Mouse (Mus musculus) thymus, postnatal 25 days (tissue): ENCODE measurements around the gene Btn2a2.

Experiments used
- DNase-seq: peaks from one replicate; pipeline ENCODE4 v3.0.0; 2022

Btn2a2 gene

GRCm38 (mm10) chr13:23488400-23489322, at the start of gene Btn2a2:
Gene Btn2a2, minus strand, starts transcription at chr13:23488857.
- DNase-seq = peak; percentile 43

GRCm38 (mm10) chr13:23538249-23538648, 49.6 kb upstream of the Btn2a2 start:
- no peak for DNase-seq

GRCm38 (mm10) chr13:23537006-23537710, 48.5 kb upstream of the Btn2a2 start:
- DNase-seq = no peak

GRCm38 (mm10) chr13:23536076-23536822, 47.6 kb upstream of the Btn2a2 start:
- DNase-seq = no peak

GRCm38 (mm10) chr13:23535137-23536075, 46.7 kb upstream of the Btn2a2 start, which contains the start of gene Hist1h3g:
Gene Hist1h3g, plus strand, starts transcription at chr13:23535422.
- peak; percentile 89 for DNase-seq

- DNase-seq = peak; percentile 39
Measured at GRCm38 (mm10) chr13:23534368-23535131, 45.9 kb upstream of the Btn2a2 start.

- DNase-seq = peak; percentile 76
Measured at GRCm38 (mm10) chr13:23533560-23534367, 45.1 kb upstream of the Btn2a2 start, which contains the start of gene Hist1h2af. Gene Hist1h2af, plus strand, starts transcription at chr13:23533906.

- no peak for DNase-seq
Measured at GRCm38 (mm10) chr13:23532262-23533075, 43.8 kb upstream of the Btn2a2 start.

- DNase-seq = peak; percentile 98
Measured at GRCm38 (mm10) chr13:23530901-23531875, 42.5 kb upstream of the Btn2a2 start, which contains the start of gene Hist1h4h. Gene Hist1h4h, plus strand, starts transcription at chr13:23531050.

- peak; percentile 75 for DNase-seq
Measured at GRCm38 (mm10) chr13:23530181-23530900, 41.7 kb upstream of the Btn2a2 start.

GRCm38 (mm10) chr13:23529480-23530165, 41.0 kb upstream of the Btn2a2 start:
- no peak for DNase-seq

GRCm38 (mm10) chr13:23529005-23529404, 40.3 kb upstream of the Btn2a2 start:
- DNase-seq = no peak

GRCm38 (mm10) chr13:23526312-23526711, 37.7 kb upstream of the Btn2a2 start:
- DNase-seq = peak; percentile 91

- DNase-seq = no peak
Measured at GRCm38 (mm10) chr13:23525901-23526300, 37.2 kb upstream of the Btn2a2 start.

- DNase-seq = peak; percentile 78
Measured at GRCm38 (mm10) chr13:23524654-23525053, 36.0 kb upstream of the Btn2a2 start.

- DNase-seq = no peak
Measured at GRCm38 (mm10) chr13:23523976-23524375, 35.3 kb upstream of the Btn2a2 start.
